Mouse (Mus musculus): Measurements from ENCODE around the gene Alox8. TPM values are rescaled to one million over a fixed set of nuclear protein-coding genes. Genes with fewer than 3 reads are reported as not detected.
A peak's percentile ranks its signal among the peaks of the same experiment; 100 is the strongest.

Gene Alox8
- 1 to 10 TPM; 3.7 to 4.1 TPM for total RNA-seq (2021)
- long read RNA-seq, experiment 1, partial matches to known transcripts = 4 of 8 reads
- long read RNA-seq, experiment 1, other reads (novel, unspliced or antisense) = 4 of 8 reads
- long read RNA-seq, experiment 2, partial matches to known transcripts = 4 of 5 reads
- long read RNA-seq, experiment 2, other reads (novel, unspliced or antisense) = 1 of 5 reads

- intact Hi-C loops (cut with DNase I) = loop anchor here (5.0 kb wide), 1 partner anchor 35 kb away; no protein-coding TSS in a partner anchor
- DNase-seq (ENCODE audit: low spot score in 2 of 2) = no peak
Measured at GRCm38 (mm10) chr11:69197743-69198142, at the start of gene Alox8. TSS of gene Alox8 (minus strand) at chr11:69197843.

- intact Hi-C loops (cut with DNase I) = loop anchor here (1.0 to 10.0 kb wide), 2 partner anchors 52 to 181 kb away; no protein-coding TSS in a partner anchor
- no peak for DNase-seq (ENCODE audit: low spot score in 2 of 2)
Measured at GRCm38 (mm10) chr11:69245643-69246042, 48.0 kb upstream of the Alox8 start.

GRCm38 (mm10) chr11:69244911-69245310, 47.3 kb upstream of the Alox8 start:
- peak in 1 of 2 experiments; percentile 67 for DNase-seq (ENCODE audit: low spot score in 2 of 2)
- intact Hi-C loops (cut with DNase I) = loop anchor here (1.0 to 10.0 kb wide), 2 partner anchors 52 to 180 kb away; no protein-coding TSS in a partner anchor

GRCm38 (mm10) chr11:69236926-69237260, 39.2 kb upstream of the Alox8 start, which contains the start of gene Gucy2e:
TSS of gene Gucy2e (minus strand) at chr11:69237036.
- intact Hi-C loops (cut with DNase I) = no loop called here
- DNase-seq (ENCODE audit: low spot score in 2 of 2) = no peak

- intact Hi-C loops (cut with DNase I) = no loop called here
- DNase-seq (ENCODE audit: low spot score in 2 of 2) = no peak
Measured at GRCm38 (mm10) chr11:69236061-69236925, 38.6 kb upstream of the Alox8 start.

- DNase-seq (ENCODE audit: low spot score in 2 of 2) = peak; percentile 71 to 81
- intact Hi-C loops (cut with DNase I) = no loop called here
Measured at GRCm38 (mm10) chr11:69235285-69236060, 37.8 kb upstream of the Alox8 start.

- no peak for DNase-seq (ENCODE audit: low spot score in 2 of 2)
- intact Hi-C loops (cut with DNase I) = loop anchor here (5.0 kb wide), 1 partner anchor 36 kb away; the partner anchor contains the start of gene Alox8
Measured at GRCm38 (mm10) chr11:69233141-69233540, 35.5 kb upstream of the Alox8 start.

GRCm38 (mm10) chr11:69230420-69230819, 32.8 kb upstream of the Alox8 start:
- intact Hi-C loops (cut with DNase I) = loop anchor here (5.0 kb wide), 1 partner anchor 33 kb away; the partner anchor contains the start of gene Alox8
- no peak for DNase-seq (ENCODE audit: low spot score in 2 of 2)

- intact Hi-C loops (cut with DNase I) = no loop called here
- no peak for DNase-seq (ENCODE audit: low spot score in 2 of 2)
Measured at GRCm38 (mm10) chr11:69225715-69226114, 28.1 kb upstream of the Alox8 start.

- intact Hi-C loops (cut with DNase I) = no loop called here
- DNase-seq (ENCODE audit: low spot score in 2 of 2) = no peak
Measured at GRCm38 (mm10) chr11:69223101-69223500, 25.5 kb upstream of the Alox8 start.

- DNase-seq (ENCODE audit: low spot score in 2 of 2) = no peak
- intact Hi-C loops (cut with DNase I) = no loop called here
Measured at GRCm38 (mm10) chr11:69221070-69221469, 23.4 kb upstream of the Alox8 start.

- intact Hi-C loops (cut with DNase I) = no loop called here
- DNase-seq (ENCODE audit: low spot score in 2 of 2) = no peak
Measured at GRCm38 (mm10) chr11:69218661-69219060, 21.0 kb upstream of the Alox8 start.

GRCm38 (mm10) chr11:69217411-69217810, 19.8 kb upstream of the Alox8 start:
- no peak for DNase-seq (ENCODE audit: low spot score in 2 of 2)
- intact Hi-C loops (cut with DNase I) = no loop called here

GRCm38 (mm10) chr11:69211431-69211830, 13.8 kb upstream of the Alox8 start:
- DNase-seq (ENCODE audit: low spot score in 2 of 2) = peak; percentile 60 to 77
- intact Hi-C loops (cut with DNase I) = no loop called here

GRCm38 (mm10) chr11:69202469-69203230, 5.0 kb upstream of the Alox8 start:
- intact Hi-C loops (cut with DNase I) = no loop called here
- DNase-seq (ENCODE audit: low spot score in 2 of 2) = no peak

- intact Hi-C loops (cut with DNase I) = no loop called here
- no peak for DNase-seq (ENCODE audit: low spot score in 2 of 2)
Measured at GRCm38 (mm10) chr11:69200231-69200630, 2.6 kb upstream of the Alox8 start.

- intact Hi-C loops (cut with DNase I) = loop anchor here (5.0 kb wide), 1 partner anchor 33 kb away; no protein-coding TSS in a partner anchor
- no peak for DNase-seq (ENCODE audit: low spot score in 2 of 2)
Measured at GRCm38 (mm10) chr11:69199251-69199650, 1.6 kb upstream of the Alox8 start.

GRCm38 (mm10) chr11:69197194-69197593, 449 bp downstream of the Alox8 start:
- intact Hi-C loops (cut with DNase I) = loop anchor here (5.0 kb wide), 1 partner anchor 35 kb away; no protein-coding TSS in a partner anchor
- DNase-seq (ENCODE audit: low spot score in 2 of 2) = no peak

GRCm38 (mm10) chr11:69196766-69197165, 877 bp downstream of the Alox8 start:
- no peak for DNase-seq (ENCODE audit: low spot score in 2 of 2)
- intact Hi-C loops (cut with DNase I) = loop anchor here (5.0 kb wide), 1 partner anchor 36 kb away; no protein-coding TSS in a partner anchor
